Mouse (Mus musculus) stomach, postnatal 0 days (tissue): ENCODE measurements around the gene Tmbim1. TPM values are rescaled to one million over a fixed set of nuclear protein-coding genes. Genes with fewer than 3 reads are reported as not detected.

ENCODE experiments used
- ATAC-seq: fragments of 200-750 bp; cut with Nextera tagmentation; 2 replicates; pipeline ENCODE4 v1.8.0; 2017; ENCODE audit not compliant: low FRiP score, low TSS enrichment
- DNase-seq: peaks from one replicate; pipeline ENCODE4 v3.0.0-alpha.2; 2016; ENCODE audit warnings: low spot score
- H3K27ac ChIP-seq: fragments of 300-500 bp; sonication (generic); replicated peaks from 2 replicates; pipeline ENCODE4 v1.5.1; 2014; ENCODE audit warnings: mild to moderate bottlenecking, control low read depth
- H3K27me3 ChIP-seq: fragments of 300-500 bp; sonication (generic); 2 replicates; pipeline ENCODE4 v1.6.1; 2014; ENCODE audit warnings: low read length; ENCODE audit not compliant: control insufficient read depth, insufficient read depth
- H3K36me3 ChIP-seq: fragments of 300-500 bp; sonication (generic); 2 replicates; pipeline ENCODE4 v1.6.1; 2014; ENCODE audit warnings: low read length, mixed read lengths; ENCODE audit not compliant: control insufficient read depth, insufficient read depth
- H3K4me1 ChIP-seq: fragments of 300-500 bp; sonication (generic); replicated peaks from 2 replicates; pipeline ENCODE4 v1.6.1; 2014; ENCODE audit warnings: antibody characterized with exemption; ENCODE audit not compliant: control insufficient read depth, insufficient read depth
- H3K4me2 ChIP-seq: fragments of 300-500 bp; sonication (generic); replicated peaks from 2 replicates; pipeline ENCODE4 v1.6.1; 2014; ENCODE audit warnings: low read depth, mild to moderate bottlenecking, control low read depth, moderate library complexity
- H3K4me3 ChIP-seq: fragments of 300-500 bp; sonication (generic); 2 replicates; pipeline ENCODE4 v1.5.1; 2014; ENCODE audit warnings: low read depth, low read length, control low read depth
- H3K9ac ChIP-seq: fragments of 300-500 bp; sonication (generic); 2 replicates; pipeline ENCODE4 v1.6.1; 2014; ENCODE audit warnings: mild to moderate bottlenecking, low read length, control low read depth, mixed read lengths
- H3K9me3 ChIP-seq: fragments of 300-500 bp; sonication (generic); 2 replicates; pipeline ENCODE4 v1.6.1; 2016; ENCODE audit warnings: low read length; ENCODE audit not compliant: control insufficient read depth
- CTCF ChIP-seq: IDR thresholded peaks from 2 replicates; pipeline ENCODE4 v1.5.1; 2016; ENCODE audit warnings: antibody characterized with exemption, low read depth, mild to moderate bottlenecking, moderate library complexity
- EP300 ChIP-seq: optimal IDR thresholded peaks from 2 replicates; pipeline ENCODE3; 2016; ENCODE audit warnings: antibody characterized with exemption
- WGBS: fragments of 180-500 bp; shearing (Covaris S2); extraction: QIAGEN DNeasy Blood & Tissue Kit; methylation state at CpG from one replicate; pipeline ENCODE4 v1.1.7; 2014; 5-methylcytosine and 5-hydroxymethylcytosine counted together
- polyA plus RNA-seq: library from polyadenylated mRNA; unstranded; fragments of >200 nt; fragmentation: Nextera tagmentation; extraction: Ambion mirVana; gene quantifications from 2 replicates; pipeline ENCODE4 v1.2.1, GENCODE M21; 2015

Gene Tmbim1
- polyA plus RNA-seq, 1 experiment from 2014 or later = 109 TPM

DNA sequence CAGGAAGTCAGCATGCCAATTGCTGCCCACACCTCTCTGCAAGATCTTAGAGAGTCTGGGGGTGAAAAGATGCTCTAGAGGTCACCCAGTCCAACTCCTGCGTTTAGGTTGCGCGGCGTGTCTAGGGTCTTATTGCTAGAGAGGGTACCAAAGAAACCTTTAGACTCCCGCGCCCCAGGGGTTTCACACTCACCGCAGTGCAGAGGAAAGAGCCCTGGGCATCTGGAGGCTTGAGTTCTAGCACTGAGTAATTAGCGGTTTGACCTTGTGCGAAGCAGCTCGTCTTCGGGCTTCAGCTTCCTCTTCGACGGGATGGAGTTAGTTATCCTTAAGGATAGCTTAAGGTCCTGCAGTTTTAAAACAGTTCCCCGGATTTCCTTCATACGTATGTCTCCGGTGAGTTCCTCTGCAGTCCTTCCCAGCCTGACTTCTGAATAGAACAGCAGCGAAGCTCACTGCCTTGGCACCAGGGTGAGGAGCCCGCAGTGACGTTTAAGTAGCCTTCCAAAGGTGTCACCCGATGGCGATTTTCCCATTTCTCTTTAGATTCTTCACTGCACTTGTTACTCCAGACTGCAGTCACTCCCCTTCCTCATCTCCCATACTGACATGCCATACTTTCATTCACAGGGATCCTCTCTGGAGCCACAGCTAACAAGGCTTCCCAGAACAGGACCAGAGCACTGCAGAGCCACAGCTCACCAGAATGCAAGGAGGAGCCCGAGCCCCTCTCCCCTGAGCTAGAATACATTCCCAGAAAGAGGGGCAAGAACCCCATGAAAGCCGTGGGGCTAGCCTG, 20.0 kb downstream of the Tmbim1 start:
- H3K9me3 ChIP-seq = no peaks in the 10 kb centered on the region
- TF ChIP-seq EP300 = no peak
- peaks cover 23% of the 10 kb centered on the region for H3K36me3 ChIP-seq
- H3K27me3 ChIP-seq = no peaks in the 10 kb centered on the region
- peak overlapping the region; percentile 40; the same call in 1 of the 2 replicates for H3K27ac ChIP-seq
- ATAC-seq = no peak; the same call in 1 of the 2 replicates
- H3K4me2 ChIP-seq = peak overlapping the region; percentile 91
- DNase-seq = no peak
- H3K4me1 ChIP-seq = 0 out of 2 replicates have a peak, but pooled peaks cover 5% of the 10 kb centered on the region
- H3K4me3 ChIP-seq = peak overlapping the region; percentile 70
- peak overlapping the region; percentile 67 for H3K9ac ChIP-seq
- WGBS = 5% methylated on average over 23 of the region's 23 CpGs

DNA sequence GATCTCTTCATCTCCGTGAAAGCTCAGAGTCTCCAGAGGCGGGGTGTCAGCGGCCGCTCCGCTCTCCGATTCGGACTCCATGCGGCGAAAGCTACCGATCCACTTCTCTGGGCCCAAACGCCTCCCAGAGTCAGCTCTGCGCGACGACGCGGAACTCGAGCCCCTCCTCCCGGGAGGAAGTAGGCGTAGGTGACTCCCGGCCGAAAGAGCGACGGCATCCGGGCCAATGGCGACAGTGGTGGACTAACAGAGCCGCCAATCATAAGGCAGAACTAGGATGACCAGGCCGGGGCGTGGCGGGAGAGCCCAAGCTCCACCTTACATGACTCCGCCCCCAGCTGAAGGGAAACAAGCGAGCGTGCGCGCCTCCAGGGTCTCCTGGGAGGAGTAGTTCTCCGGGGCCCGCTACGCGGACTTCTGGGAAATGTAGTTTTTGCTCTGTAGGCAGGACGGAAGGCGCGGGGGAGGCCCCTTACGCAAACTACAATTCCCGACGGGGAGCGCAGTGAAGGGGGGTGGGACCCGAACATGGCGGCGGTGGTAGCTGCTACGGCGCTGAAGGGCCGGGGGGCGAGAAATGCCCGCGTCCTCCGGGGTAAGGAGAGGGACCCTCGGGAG, 20.8 kb downstream of the Tmbim1 start, which contains the start of the genes Aamp and Pnkd:
TSS of gene Aamp (minus strand) at position 196 of the 618 bp plus-strand sequence.
TSS of gene Pnkd (plus strand) at position 388 of the 618 bp plus-strand sequence.
- TF ChIP-seq EP300 (no peak), CTCF (peak; percentile 54)
- peaks cover 24% of the 10 kb centered on the region for H3K36me3 ChIP-seq
- H3K9ac ChIP-seq = peak within 1 kb of the TSS; percentile 78
- DNase-seq (peak; percentile 100), ATAC-seq (peak; percentile 96)
- H3K4me1 ChIP-seq = 0 out of 2 replicates have a peak, but pooled peaks cover 5% of the 10 kb centered on the region
- no peaks in the 10 kb centered on the region for H3K27me3 ChIP-seq
- peak within 1 kb of the TSS; percentile 78 for H3K4me3 ChIP-seq
- H3K9me3 ChIP-seq = no peaks in the 10 kb centered on the region
- peak within 1 kb of the TSS; percentile 84 for H3K27ac ChIP-seq
- under 1% methylated on average over 56 of the region's 56 CpGs for WGBS
- peak within 1 kb of the TSS; percentile 91 for H3K4me2 ChIP-seq

DNA sequence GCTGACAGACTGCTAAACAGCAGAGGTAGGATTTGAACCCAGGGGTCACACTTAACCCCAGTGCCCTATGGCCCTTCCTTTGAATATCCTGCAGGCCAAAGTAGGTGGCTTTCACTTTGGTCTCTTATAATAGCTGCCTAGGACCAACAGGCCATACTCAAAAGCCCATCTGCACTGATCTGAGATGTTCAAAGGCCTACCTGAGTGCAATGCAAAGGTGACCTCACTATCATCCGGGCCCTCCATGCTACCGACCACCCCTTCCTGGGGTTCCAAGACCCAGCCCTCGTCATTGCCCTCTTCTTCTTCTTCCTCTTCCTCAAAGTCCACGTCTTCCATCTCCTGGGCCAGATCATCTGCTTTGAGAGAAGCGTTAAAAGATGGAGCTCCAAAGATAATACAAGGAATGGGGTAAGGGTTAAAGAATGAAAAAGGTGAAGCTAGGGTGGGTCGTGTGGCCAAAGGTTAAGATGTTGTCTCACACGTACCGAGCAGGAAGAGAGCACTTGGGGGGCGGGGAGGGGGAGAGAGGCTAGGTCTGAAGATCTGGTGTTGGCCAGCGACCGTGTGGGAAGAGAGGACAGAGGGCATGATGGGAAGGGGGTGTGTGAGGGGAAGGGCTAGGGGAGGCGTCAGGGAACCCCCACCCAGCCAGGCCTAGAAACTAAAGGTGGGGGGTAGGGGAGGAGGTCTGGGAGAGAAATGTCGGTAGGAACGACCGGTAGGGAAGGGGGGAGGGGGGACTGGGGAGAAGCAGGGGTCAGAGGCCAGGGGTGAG, 21.5 kb downstream of the Tmbim1 start:
- H3K27me3 ChIP-seq = no peaks in the 10 kb centered on the region
- peak overlapping the region; percentile 84 for H3K27ac ChIP-seq
- peak overlapping the region; percentile 78 for H3K9ac ChIP-seq
- DNase-seq (peak; percentile 70), ATAC-seq (peak; percentile 27)
- peak overlapping the region; percentile 74 for H3K4me2 ChIP-seq
- WGBS = 13% methylated on average over 13 of the region's 15 CpGs
- peaks cover 22% of the 10 kb centered on the region for H3K36me3 ChIP-seq
- H3K4me1 ChIP-seq = 0 out of 2 replicates have a peak, but pooled peaks cover 5% of the 10 kb centered on the region
- H3K4me3 ChIP-seq = peak overlapping the region; percentile 78
- no peak for TF ChIP-seq CTCF
- TF ChIP-seq EP300 = no peak
- H3K9me3 ChIP-seq = no peaks in the 10 kb centered on the region

DNA sequence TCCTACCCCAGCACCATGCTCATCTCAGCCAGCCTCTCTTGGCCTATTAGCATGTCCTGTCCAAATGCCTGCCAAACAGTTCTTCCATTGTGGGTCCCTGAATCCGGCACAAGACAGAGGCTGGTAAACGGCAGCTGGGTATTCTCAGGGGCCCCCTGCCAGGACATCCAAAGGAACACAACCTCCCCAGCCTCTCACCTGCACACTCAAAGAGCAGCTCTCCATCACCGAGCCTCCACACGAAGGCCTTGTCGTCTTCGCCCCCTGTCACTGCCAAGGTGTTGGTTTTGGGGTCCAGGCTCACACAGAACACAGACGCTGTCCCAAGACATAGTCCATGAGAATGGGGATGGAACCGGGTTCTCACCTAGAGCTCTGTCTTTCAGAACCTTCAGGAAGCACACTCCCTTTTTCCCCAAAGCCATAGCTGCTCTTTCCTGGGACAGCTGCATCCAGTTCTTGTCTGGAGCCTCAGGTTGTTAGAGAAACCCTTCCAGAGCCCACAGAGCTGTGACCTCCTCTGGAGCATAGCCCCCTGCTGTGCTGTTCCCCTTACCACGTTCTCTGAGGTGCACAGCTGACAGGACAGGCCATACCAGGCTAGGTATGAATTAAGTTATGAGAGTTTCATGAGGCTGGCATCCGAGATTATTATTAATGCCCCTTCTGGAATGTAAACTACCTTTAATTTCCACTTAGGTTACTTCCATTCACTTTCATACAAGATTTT, 22.4 kb downstream of the Tmbim1 start:
- Histone ChIP-seq H3K36me3 (peaks cover 21% of the 10 kb centered on the region), H3K4me3 (no peak overlapping the region), H3K4me2 (no peak overlapping the region), H3K4me1 (0 out of 2 replicates have a peak, but pooled peaks cover 5% of the 10 kb centered on the region), H3K27me3 (no peaks in the 10 kb centered on the region), H3K27ac (no peak overlapping the region), H3K9ac (no peak overlapping the region), H3K9me3 (no peaks in the 10 kb centered on the region)
- ATAC-seq (no peak), DNase-seq (no peak)
- TF ChIP-seq CTCF = no peak
- WGBS = 80% methylated on average over 10 of the region's 10 CpGs

DNA sequence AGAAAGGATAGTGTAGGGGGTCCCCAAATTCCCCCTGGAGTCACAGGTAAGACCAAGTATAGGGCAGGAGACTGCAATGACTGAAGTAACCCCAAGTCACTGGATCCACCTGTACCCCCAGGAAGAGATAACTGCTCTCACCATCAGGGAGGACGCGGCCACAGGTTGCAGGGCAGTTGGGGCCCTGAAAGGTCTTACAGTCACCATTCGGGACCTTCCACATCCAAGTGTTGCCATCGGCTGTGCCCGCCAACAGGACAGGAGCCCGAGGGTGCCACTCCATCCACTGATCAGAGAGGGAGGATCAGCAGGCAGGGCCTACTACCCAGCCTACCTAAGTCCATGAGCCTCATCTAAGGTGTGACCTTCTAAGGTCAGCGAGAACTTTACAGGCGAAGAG, 23.5 kb downstream of the Tmbim1 start:
- DNase-seq = no peak
- H3K9ac ChIP-seq = no peak overlapping the region
- no peak overlapping the region for H3K4me2 ChIP-seq
- H3K27ac ChIP-seq = no peak overlapping the region
- TF ChIP-seq CTCF (no peak), EP300 (no peak)
- no peaks in the 10 kb centered on the region for H3K9me3 ChIP-seq
- WGBS = 97% methylated on average over 8 of the region's 8 CpGs
- no peak overlapping the region for H3K4me3 ChIP-seq
- 0 out of 2 replicates have a peak, but pooled peaks cover 5% of the 10 kb centered on the region for H3K4me1 ChIP-seq
- peaks cover 21% of the 10 kb centered on the region for H3K36me3 ChIP-seq
- ATAC-seq = no peak
- no peaks in the 10 kb centered on the region for H3K27me3 ChIP-seq
